Mouse (Mus musculus): ENCODE measurements around the gene Klrb1b.
"Not testable (repeated sequence)": the region's sequence is repeated elsewhere in the genome, so short reads cannot be mapped to it uniquely, and the experiment has no call there.

Gene Klrb1b

DNA sequence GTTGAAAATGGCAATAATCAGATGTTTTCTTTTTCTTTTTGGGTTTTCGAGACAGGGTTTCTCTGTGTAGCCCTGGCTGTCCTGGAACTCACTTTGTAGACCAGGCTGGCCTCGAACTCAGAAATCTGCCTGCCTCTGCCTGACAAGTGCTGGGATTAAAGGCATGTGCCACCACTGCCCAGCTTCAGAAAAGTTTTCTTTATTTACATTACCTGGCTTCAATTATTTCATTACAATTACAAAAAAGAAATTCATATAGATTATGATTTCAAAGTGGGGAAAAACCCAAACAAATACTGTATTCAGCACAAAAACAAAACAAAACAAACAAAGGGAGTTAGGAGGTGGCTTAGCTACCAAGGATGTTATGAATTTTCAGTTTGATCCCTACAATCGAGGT is 14.5 kb upstream of the Klrb1b start:
- not testable (repeated sequence) for DNase-seq (ENCODE audit: low spot score)

DNA sequence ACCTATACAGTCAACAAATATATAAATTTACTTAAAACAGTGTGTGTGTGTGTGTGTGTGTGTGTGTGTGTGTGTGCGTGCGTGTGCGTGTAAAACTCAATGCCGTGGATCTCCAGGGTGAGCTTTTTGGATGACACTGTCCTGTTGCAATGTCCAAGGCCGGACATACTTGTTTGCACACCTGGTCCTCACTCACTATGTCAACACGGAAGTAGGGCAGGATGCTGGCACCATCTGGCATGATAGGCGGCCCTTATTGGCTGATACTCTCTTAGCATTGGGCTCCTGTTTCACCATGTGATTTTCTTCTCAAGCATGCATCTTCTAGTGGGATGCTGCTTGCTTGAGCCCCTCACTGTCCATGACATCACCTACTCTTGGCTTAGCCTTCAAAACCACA is 13.8 kb upstream of the Klrb1b start:
- no peak for DNase-seq (ENCODE audit: low spot score)

DNA sequence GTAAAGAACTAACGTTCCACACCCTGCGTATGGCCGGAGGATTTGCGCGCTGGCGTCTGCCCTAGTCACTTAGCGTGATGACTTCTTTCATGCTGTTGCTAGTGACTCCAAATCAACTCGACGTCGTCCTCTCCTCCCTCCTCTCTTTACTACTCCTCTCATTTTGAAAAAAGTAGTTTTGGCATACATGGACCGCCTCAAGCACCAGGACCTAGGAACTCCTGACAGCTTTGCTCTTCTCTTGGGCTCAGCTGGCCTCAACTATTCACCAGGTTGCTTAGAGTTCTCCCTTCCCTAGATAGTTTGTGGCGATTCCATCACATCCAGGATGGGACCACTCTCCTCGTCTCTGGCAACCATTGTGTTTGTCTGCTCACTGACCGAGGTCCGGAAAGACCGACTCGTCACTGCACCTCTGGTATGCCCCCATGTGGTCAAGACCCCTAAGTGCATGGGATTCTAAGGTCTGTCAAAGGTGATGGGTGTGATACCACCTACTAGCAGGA is 13.2 kb upstream of the Klrb1b start:
- peak; percentile 75 for DNase-seq (ENCODE audit: low spot score)

DNA sequence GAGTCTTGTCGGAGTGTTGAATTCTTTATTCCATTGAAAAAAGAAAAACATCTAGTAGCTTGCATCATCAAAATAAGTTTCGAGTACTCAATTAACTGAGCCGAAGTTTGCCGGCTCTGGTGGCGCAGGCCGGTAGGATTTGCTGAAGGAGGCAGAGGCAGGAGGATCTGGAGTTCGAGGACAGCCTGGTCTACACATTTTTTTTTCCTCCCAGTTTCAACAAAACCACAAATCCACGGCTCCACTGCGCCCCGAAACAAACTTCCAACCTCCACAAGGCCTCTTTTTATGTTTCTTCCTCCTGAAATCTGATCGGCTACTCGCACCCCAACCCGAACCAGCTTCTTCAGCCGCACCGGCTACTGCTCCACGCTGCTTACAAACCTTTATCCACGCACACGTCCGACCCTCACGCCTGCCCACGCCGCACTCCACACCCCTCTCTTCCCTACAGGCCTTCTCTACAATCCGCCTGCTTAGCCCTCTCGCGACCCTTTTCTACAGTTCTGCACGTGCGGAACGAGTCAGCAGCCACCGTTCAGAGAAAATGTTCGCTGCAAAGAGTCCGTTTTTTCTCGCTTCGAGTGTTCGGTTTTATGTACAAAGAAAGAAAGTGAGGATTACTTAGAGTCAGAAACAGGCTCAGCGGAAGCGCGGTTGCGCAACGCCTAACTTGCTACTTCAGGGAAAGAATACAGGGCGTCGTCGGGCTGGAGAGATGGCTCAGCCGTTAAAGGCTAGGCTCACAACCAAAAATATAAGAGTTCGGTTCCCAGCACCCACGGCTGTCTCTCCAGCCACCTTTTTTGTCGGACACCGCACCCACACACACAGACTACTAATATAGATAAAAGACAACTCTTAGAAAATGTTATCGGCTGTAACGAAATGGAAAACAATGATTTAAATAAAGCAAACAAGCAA is 12.5 kb upstream of the Klrb1b start:
- DNase-seq (ENCODE audit: low spot score) = peak; percentile 90

DNA sequence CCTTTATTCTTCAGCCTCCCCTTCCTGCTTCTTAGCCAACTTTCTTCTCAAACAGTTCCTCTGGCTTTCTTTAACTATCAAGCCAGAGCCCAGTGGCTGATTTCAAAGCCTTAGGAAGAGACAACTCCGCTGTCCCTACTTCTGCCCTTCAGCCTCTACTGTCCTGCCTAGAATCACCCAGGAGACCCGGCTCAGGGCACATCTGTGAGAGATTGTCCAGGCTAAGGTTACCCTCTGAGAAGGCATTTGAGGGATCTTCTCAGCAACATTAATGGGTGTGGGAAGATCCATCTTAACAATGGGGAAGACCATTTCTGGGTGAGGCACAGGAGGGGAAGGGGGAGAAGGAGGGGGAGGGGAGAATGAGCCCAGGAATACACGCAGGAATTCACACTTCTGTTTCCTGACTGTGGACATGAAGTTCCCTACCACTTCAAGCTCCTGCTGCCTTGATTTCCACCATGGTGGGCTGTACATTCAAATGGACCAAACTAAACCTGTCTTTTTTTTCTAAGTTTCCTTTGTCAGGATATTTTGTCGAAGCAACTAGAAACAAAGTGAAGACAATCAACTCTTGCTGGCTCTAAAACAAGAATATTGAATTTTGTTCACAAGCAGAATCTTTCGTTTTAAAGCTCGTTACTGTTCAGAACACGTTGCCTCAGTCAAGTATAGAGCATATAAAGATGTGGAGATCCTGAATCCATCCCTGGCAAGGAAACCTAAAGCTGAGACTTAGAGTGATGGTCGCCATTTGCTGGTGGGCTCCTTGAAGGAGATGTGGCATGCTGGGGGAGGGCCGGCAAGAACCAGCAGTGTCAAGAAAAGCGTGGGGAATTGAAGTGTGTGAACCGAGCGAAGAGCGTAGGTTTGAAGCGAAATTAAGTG is 11.6 kb upstream of the Klrb1b start:
- no peak for DNase-seq (ENCODE audit: low spot score)

DNA sequence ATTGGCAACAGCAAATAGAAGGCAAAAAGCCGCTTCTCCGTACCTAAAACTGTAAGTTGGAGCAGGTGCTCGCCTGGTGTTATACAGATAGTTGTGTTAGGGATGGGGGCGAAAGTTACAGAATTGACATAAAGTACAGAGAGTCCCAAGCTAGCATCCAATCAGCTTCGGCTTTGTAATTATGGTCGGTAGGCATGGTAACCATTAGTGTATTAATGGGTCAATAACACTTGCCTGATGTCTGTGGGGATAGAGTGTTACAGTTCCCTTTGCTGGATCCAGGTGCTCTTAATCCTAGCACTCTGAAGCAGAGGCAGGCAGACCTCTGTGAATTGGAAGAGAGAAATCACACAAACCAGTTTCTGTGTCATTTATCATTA is 10.8 kb upstream of the Klrb1b start:
- no peak for DNase-seq (ENCODE audit: low spot score)

DNA sequence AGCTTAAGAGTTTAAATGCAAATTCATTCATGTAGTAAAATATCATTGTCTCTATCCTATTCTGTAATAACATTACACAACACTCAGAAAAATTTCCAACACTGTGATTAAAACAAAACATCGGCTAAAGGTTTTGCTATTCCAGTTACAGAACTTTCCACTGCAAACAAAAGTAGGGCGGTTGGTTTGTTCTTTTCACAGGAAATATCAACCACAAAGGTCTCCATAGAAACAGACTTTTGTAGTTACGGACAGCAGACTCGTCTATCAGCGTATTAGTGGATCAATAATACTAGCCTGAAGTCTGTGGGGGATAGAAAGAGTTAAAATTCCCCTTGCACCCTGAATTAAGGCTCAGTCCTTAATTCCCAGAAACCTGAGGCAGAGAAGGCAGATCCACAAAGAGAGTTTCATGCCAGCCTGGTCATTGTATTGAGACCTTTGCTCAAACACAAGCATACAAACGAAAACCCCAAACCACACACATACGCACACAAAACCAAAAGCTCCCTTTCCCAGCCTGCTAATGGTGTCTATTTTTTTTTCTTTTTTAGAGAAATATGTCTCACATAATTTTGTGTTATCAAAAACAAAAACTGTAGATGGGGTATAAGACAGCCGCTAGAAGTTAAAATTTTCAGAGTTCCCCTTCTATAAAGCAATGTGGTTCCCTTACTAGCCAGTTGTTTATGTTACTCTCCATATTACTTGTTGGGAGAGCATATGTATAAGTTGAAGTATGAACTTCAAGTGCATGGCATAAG is 10.2 kb upstream of the Klrb1b start:
- no peak for DNase-seq (ENCODE audit: low spot score)

DNA sequence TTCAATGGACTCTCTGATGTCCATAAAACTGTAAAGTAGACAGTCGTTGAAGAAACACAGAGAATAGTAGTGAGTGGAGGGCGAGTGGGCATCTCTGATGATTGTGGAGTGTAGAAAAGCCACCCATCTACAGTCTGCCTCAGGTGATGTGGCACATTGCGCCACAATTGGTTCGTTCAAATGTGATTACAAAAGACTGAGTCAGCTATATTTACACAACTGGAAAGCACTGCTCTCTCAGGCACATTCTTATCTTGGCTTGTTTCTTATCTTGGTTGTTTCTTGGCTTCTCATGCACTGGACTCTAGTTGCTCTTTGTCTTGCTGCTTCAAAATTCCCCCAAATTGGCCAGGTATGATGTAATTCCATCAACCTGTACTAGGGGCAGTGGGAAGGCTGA is 9.4 kb upstream of the Klrb1b start:
- DNase-seq (ENCODE audit: low spot score) = no peak

DNA sequence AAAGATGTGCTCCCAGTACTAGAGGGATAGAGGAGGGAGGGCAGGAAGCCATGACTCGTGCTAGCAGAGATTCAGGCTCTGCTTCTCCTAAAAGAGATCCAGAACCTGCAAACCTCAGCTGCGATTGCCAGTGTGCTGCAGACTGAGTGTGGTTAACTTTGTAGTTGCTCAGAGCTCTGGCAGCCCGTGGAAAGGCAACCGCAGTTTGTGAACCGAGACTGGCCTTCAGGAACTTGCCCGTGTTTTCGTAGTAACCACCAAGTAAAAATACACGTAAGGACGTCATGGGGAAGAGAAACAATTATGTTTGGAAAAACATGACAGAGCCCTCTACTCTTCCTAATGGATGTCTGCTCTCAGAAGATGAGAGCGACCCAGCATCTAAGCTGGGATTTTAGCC is 6.9 kb upstream of the Klrb1b start:
- DNase-seq (ENCODE audit: low spot score) = no peak

DNA sequence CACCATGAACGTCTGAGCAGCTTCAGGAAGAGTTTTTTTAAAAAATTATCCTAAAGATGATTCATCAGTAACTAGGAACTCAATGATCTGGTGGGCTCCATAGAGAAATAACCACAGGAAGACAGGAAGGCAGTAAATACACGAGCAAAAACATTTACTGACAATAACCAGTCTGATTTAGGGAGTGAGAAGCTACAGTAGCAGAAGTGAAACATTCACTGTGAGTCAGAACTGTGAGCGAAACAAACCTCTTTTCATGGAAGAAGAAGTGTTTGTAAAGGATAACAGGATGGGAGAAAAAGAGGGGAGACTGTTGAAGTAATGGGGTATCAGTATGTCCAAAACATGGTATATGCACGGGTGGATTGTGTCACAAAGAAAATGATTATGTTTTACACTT is 3.7 kb upstream of the Klrb1b start:
- no peak for DNase-seq (ENCODE audit: low spot score)

DNA sequence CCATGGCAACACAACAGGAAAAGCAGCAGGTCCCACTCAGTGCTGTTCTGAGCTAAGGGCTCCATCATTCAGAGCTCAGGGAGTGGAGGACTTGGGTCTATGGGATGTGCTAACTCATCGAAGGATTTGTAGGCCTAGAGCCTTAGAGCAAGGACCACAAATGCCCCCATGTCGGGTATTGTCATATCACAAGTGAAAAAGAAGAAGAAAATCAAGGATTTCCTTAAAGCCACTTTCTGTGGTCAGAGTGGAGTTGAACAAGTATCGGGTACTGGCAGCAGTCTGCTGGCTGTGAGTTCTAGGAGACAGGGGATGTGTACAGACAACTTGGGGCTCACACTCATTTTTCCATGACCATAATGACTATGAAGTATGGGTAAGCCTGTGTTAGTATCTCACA is 650 bp upstream of the Klrb1b start:
- no peak for DNase-seq (ENCODE audit: low spot score)

DNA sequence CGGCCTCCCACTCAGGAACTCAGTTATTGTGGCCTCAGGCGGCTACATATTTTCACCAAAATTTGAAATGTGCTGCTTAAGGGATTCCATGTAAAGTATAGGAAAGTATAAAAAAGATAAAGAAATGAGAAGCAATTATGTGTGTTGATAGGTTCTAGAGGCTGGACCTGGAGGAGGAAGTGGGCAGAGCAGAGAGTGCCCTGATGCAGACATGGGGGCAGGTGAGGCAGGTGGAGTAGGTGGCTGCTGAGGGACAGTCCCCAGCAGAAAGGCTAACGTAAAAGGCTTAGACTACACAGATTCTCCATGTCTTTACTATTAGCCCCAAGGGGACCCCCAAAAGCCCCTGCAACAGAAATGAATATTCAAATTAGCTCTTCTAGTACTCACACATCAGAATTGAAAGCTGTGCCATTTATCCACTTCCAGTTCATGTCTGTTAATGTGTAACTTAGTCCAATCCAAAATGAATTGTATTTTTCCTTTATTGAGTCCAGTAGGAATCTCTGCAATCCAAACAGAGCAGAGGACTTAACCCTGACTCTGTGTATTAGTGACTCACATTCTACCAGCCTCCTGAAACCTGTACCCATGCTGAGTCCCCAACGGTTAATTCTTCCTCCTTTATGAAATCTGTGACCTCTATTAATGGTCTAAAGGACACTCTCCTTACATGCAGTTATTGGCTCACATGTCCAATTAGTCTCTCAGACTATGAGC is 7.9 kb downstream of the Klrb1b start:
- DNase-seq (ENCODE audit: low spot score) = no peak

DNA sequence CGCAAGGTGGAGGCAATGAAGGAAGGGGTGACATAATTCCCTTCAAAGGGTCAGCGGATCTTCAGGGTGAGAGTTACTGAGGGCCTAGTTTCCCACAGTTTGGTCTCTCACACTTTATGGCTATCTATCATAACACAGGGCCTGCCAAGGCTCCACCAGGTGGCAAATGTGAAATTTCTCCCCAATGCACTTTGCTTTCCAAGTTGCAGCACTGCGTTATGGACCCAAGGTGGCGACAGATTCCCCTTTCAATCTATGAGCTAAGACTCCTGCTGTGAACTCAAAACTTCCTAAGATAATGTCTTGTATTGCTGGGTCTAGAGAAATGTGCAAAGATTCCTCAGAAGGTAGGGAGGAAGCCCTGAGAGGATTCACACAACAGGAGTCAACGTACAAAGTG is 17.6 kb downstream of the Klrb1b start:
- DNase-seq (ENCODE audit: low spot score) = no peak

DNA sequence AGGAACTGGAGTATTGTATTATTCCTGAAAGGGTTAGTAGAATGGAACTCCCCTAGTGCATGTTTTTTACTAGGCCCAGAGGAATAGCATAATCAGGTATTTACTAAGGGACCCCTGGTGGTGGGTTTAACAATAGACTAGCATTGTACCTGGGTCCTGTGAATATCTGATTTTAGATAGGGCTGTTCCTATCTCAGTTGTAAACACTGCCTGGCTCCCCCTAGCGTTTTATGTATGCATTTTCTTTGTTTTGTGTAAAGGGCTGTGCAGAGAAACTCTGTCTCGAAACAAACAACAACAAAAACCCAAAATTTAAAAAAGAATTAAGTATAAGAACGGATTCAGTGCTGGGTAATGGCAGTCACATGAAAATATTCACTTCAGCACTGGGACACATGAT is 19.1 kb downstream of the Klrb1b start:
- DNase-seq (ENCODE audit: low spot score) = no peak

DNA sequence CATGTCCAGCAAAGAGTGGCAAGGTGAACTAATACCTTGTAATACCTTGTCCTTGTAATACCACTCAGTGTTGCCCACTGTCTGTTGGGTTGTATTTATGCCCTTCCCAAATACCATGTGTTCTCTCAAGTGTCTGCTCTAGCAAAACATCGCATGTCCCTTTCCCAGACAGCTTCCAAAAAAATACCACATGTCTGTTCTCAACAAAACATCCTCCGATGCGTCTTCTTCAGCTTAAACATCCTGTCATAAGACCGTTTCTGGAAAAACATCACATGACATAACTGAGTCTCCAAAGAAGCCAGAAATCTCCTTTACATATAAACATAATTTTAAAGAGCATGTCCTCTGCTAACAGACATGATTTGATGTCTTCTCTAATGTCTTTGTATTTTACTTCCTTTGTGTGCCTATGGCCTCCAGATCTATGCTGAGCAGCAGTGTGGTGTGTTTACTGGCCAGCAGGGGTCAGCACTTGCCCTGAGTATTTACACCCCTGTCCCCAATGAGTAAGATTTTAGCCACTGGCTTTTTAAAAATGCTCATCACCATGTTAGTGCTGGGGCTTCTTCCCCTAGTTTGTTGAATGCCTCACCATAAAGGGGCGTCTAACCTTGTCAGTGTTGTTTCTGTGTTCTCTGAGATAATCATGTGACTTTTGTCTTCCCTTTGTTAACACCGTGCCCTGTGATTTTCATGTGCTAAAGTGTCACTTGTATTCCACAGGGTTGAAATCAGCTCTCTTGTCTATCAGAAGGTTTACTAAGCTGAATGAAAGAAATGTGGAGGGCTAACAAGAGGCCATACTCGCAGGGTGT is 21.1 kb downstream of the Klrb1b start:
- peak; percentile 55 for DNase-seq (ENCODE audit: low spot score)

DNA sequence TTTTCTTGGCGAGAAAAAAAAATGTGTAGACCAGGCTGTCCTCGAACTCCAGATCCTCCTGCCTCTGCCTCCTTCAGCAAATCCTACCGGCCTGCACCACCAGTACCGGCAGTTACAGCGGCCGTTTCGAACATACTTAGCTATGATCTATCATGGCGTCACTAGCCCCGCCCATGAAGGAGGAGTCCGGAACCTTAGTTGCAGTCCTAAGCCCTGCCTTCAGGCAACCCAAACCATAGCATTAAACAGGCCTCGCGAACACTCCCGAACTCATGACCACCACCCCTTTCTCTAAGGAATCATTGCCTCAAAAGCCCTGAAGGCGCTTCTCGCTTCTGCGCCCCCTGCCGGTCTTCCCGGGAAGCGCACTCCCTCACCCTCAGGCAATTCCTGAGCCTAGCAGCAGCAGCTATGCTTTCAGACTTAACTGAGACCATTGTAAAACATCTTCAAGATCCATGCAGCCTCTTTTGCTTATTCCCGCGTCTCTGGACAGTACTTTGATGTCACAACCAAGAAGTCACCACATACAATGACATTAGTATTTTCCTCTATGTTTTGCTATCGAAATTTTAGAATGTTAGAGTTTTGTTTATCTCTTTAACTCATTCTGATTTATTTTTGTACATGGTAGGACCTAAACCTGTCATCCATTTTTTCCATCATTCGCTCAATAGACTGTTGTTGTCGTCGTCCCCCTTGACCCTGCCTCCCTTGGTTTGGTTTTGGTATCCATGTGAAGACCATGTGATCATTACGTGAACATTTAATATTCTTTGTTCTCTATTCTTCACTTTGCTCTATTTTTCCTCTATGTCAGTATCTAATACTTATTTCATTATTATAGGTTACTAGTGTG is 22.9 kb downstream of the Klrb1b start:
- DNase-seq (ENCODE audit: low spot score) = peak; percentile 95

DNA sequence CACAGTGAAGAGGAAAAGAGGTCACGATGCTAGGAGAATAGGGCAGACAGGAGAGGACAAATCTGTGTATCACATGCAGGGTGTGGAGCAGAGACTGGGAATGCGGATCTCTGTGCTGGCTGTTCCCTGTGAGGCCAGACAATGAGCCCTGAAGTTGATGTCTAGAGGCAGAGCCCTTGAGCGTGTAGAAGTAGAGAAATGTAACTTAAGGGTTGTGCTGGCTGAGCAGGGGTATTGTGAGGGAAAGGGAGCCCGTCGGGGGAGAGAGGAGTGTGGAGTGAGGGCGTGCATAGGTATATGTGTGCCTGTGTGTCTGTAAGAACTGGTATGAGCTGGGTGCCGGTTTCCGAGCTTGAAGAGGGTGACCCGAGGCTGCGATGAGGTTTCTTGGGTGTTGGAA is 23.6 kb downstream of the Klrb1b start:
- DNase-seq (ENCODE audit: low spot score) = peak; percentile 20

DNA sequence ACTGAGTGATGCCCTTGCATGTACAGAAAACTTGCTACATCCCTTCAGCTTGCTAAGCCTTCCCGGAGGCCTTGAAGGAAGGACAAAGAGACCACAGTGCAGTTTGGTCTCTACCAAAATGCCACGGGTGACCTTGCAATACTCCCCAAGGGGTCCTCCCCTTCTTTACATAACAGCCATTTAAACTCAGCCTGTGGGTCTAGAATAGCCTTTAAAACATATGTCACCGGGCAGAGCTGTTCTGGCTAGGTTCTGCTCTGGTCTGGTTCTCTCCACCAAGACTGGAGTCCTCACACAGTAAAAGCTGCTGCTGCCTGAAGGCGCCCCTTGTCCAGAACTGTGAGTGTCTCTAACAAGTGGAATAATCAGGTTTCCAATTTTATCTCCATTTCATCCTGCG is 25.4 kb downstream of the Klrb1b start:
- DNase-seq (ENCODE audit: low spot score) = not testable (repeated sequence)

DNA sequence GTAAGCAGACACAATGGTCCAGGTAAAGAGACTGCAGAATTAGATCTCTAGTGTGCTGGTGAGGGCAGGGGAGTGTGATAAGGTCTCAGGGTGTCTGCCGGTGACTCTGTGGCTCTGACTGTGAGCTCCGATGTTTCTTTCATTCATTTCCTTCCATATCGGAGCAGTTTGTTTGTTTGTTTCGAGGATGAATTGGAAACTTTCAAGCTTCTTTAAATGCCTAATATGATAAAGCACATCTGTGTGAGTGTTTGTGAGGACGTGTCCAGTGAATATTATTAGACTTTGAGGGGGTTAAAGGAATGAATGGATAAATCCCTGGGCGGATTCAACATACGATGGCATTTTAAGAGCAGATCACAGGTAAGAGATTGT is 26.2 kb downstream of the Klrb1b start:
- no peak for DNase-seq (ENCODE audit: low spot score)
